Mouse (Mus musculus) urinary bladder, postnatal 10 days (tissue): ENCODE data around the gene Tnfrsf8.
"Not testable (repeated sequence)": the region's sequence is repeated elsewhere in the genome, so short reads cannot be mapped to it uniquely, and the experiment has no call there.

Experiments used
- DNase-seq: peaks from one replicate; pipeline ENCODE4 v3.0.0; 2022; ENCODE audit warnings: low spot score

Gene Tnfrsf8

GRCm38 (mm10) chr4:145310859-145311258, 4.1 kb downstream of the Tnfrsf8 start:
- no peak for DNase-seq

- DNase-seq, result no peak
These were observed 8.5 kb downstream of the Tnfrsf8 start for GRCm38 (mm10) chr4:145306422-145306821.

GRCm38 (mm10) chr4:145305661-145306362, 9.2 kb downstream of the Tnfrsf8 start:
- not testable (repeated sequence) for DNase-seq

- no peak for DNase-seq
These were observed 10.9 kb downstream of the Tnfrsf8 start for GRCm38 (mm10) chr4:145304109-145304508.

GRCm38 (mm10) chr4:145302106-145302505, 12.9 kb downstream of the Tnfrsf8 start:
- no peak for DNase-seq

GRCm38 (mm10) chr4:145300210-145300927, 14.6 kb downstream of the Tnfrsf8 start:
- DNase-seq, result no peak

- no peak for DNase-seq
These were observed 15.6 kb downstream of the Tnfrsf8 start for GRCm38 (mm10) chr4:145299355-145299754.

GRCm38 (mm10) chr4:145298846-145299245, 16.1 kb downstream of the Tnfrsf8 start:
- no peak for DNase-seq

- DNase-seq, result no peak
These were observed 19.2 kb downstream of the Tnfrsf8 start for GRCm38 (mm10) chr4:145295589-145296300.

GRCm38 (mm10) chr4:145294588-145294987, 20.4 kb downstream of the Tnfrsf8 start:
- DNase-seq, result no peak

GRCm38 (mm10) chr4:145286369-145287120, 28.4 kb downstream of the Tnfrsf8 start:
- no peak for DNase-seq

GRCm38 (mm10) chr4:145284675-145285074, 30.3 kb downstream of the Tnfrsf8 start:
- no peak for DNase-seq

GRCm38 (mm10) chr4:145283441-145283840, 31.5 kb downstream of the Tnfrsf8 start:
- no peak for DNase-seq

- DNase-seq, result no peak
These were observed 34.0 kb downstream of the Tnfrsf8 start for GRCm38 (mm10) chr4:145280966-145281365.

- DNase-seq, result no peak
These were observed 36.1 kb downstream of the Tnfrsf8 start for GRCm38 (mm10) chr4:145278724-145279370.

- DNase-seq, result no peak
These were observed 36.7 kb downstream of the Tnfrsf8 start for GRCm38 (mm10) chr4:145278231-145278630.

GRCm38 (mm10) chr4:145276368-145277249, 38.4 kb downstream of the Tnfrsf8 start:
- no peak for DNase-seq

GRCm38 (mm10) chr4:145274887-145275286, 40.1 kb downstream of the Tnfrsf8 start:
- no peak for DNase-seq

- no peak for DNase-seq
These were observed 41.0 kb downstream of the Tnfrsf8 start for GRCm38 (mm10) chr4:145273923-145274322.

GRCm38 (mm10) chr4:145272763-145273162, 42.2 kb downstream of the Tnfrsf8 start:
- DNase-seq, result no peak

GRCm38 (mm10) chr4:145271634-145272033, 43.3 kb downstream of the Tnfrsf8 start:
- no peak for DNase-seq
